Mouse (Mus musculus) hindbrain, embryonic 11.5 days (tissue): Measurements from ENCODE around the gene Spred2. TPM values are rescaled to one million over a fixed set of nuclear protein-coding genes. Genes with fewer than 3 reads are reported as not detected.

Experiments
- ATAC-seq: fragments of 200-750 bp; cut with Nextera tagmentation; 2 replicates; pipeline ENCODE4 v1.8.0; 2017; ENCODE audit warnings: mild to moderate bottlenecking, moderate TSS enrichment, moderate library complexity; ENCODE audit not compliant: low FRiP score
- DNase-seq: peaks from one replicate; pipeline ENCODE4 v3.0.0-alpha.2; 2015; ENCODE audit warnings: low spot score
- H3K27ac ChIP-seq: fragments of 300-500 bp; sonication (generic); 2 replicates; pipeline ENCODE4 v1.5.1; 2014; ENCODE audit warnings: mild to moderate bottlenecking, low read depth, low read length
- H3K27me3 ChIP-seq: fragments of 300-500 bp; sonication (generic); 2 replicates; pipeline ENCODE4 v1.6.1; 2014; ENCODE audit warnings: mild to moderate bottlenecking, low read length, moderate library complexity, mixed read lengths; ENCODE audit not compliant: control insufficient read depth, insufficient read depth
- H3K36me3 ChIP-seq: fragments of 300-500 bp; sonication (generic); 2 replicates; pipeline ENCODE4 v1.6.1; 2014; ENCODE audit warnings: mild to moderate bottlenecking, low read length, moderate library complexity, mixed read lengths; ENCODE audit not compliant: control insufficient read depth, insufficient read depth
- H3K4me1 ChIP-seq: fragments of 300-500 bp; sonication (generic); replicated peaks from 2 replicates; pipeline ENCODE4 v1.6.1; 2014; ENCODE audit warnings: low read length, mixed read lengths; ENCODE audit not compliant: control insufficient read depth, insufficient read depth
- H3K4me2 ChIP-seq: fragments of 300-500 bp; sonication (generic); replicated peaks from 2 replicates; pipeline ENCODE4 v1.6.1; 2014; ENCODE audit warnings: mild to moderate bottlenecking, low read depth, low read length
- H3K4me3 ChIP-seq: fragments of 300-500 bp; sonication (generic); 2 replicates; pipeline ENCODE4 v1.5.1; 2014; ENCODE audit warnings: low read depth, low read length
- H3K9ac ChIP-seq: fragments of 300-500 bp; sonication (generic); 2 replicates; pipeline ENCODE4 v1.6.1; 2014; ENCODE audit warnings: low read depth, low read length
- H3K9me3 ChIP-seq: fragments of 300-500 bp; sonication (generic); 2 replicates; pipeline ENCODE4 v1.6.1; 2016; ENCODE audit warnings: low read length; ENCODE audit not compliant: control insufficient read depth
- WGBS: fragments of 180-500 bp; shearing (Covaris S2); extraction: QIAGEN DNeasy Blood & Tissue Kit; methylation state at CpG from one replicate; pipeline ENCODE4 v1.1.7; 2014; 5-methylcytosine and 5-hydroxymethylcytosine counted together
- polyA plus RNA-seq: library from polyadenylated mRNA; unstranded; fragments of >200 nt; fragmentation: Nextera tagmentation; extraction: Ambion mirVana; gene quantifications from 2 replicates; pipeline ENCODE4 v1.2.1, GENCODE M21; 2014

The Spred2 gene
- polyA plus RNA-seq, 1 experiment from 2014 or later: 6.2 TPM

DNA sequence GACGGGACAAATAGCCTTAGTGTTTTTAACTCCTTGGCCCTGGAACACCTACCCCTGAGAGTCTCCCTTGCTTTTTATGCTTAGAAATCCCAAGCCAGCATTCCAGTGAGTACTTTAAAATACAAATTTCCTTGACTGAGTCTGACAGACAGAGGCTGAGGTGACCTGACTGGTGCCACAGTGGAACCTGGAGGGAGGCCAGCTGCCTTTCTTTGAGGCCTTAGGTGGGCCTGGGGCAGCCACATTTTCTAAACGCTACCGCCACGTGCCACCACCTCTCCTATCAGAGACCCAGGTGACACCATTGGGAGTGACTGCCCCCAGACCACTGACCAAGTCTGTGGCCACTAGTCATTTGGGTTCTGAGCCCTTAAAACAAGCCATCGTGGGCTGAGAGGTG, 40.2 kb downstream of the Spred2 start:
- H3K9ac ChIP-seq: no peak overlapping the region
- H3K36me3 ChIP-seq: no peaks in the 10 kb centered on the region
- no peak overlapping the region for H3K27ac ChIP-seq
- H3K9me3 ChIP-seq: no peaks in the 10 kb centered on the region
- H3K4me3 ChIP-seq: no peak overlapping the region
- no peak overlapping the region for H3K4me2 ChIP-seq
- no peak for DNase-seq
- no peaks in the 10 kb centered on the region for H3K27me3 ChIP-seq
- no peaks in the 10 kb centered on the region for H3K4me1 ChIP-seq
- WGBS: 89% methylated on average over 5 of the region's 5 CpGs
- no peak for ATAC-seq

GRCm38 (mm10) chr11:19965037-19965611, 40.9 kb downstream of the Spred2 start:
- Histone ChIP-seq H3K9me3 (no peaks in the 10 kb centered on the region), H3K27ac (no peak overlapping the region), H3K27me3 (no peaks in the 10 kb centered on the region), H3K4me1 (no peaks in the 10 kb centered on the region), H3K9ac (no peak overlapping the region), H3K4me2 (no peak overlapping the region), H3K4me3 (no peak overlapping the region), H3K36me3 (no peaks in the 10 kb centered on the region)
- ATAC-seq (no peak), DNase-seq (no peak)
- WGBS: 70% methylated on average over 16 of the region's 16 CpGs

- Histone ChIP-seq H3K4me1 (no peaks in the 10 kb centered on the region), H3K4me2 (no peak overlapping the region), H3K4me3 (no peak overlapping the region), H3K27me3 (no peaks in the 10 kb centered on the region), H3K27ac (no peak overlapping the region), H3K36me3 (no peaks in the 10 kb centered on the region), H3K9me3 (no peaks in the 10 kb centered on the region), H3K9ac (no peak overlapping the region)
- 87% methylated on average over 4 of the region's 4 CpGs for WGBS
- ATAC-seq (no peak), DNase-seq (no peak)
Observed at GRCm38 (mm10) chr11:19965664-19966063, 41.5 kb downstream of the Spred2 start.

- Histone ChIP-seq H3K36me3 (no peaks in the 10 kb centered on the region), H3K9me3 (no peaks in the 10 kb centered on the region), H3K4me2 (no peak overlapping the region), H3K4me3 (no peak overlapping the region), H3K9ac (no peak overlapping the region), H3K4me1 (no peaks in the 10 kb centered on the region), H3K27ac (no peak overlapping the region), H3K27me3 (no peaks in the 10 kb centered on the region)
- WGBS: 81% methylated on average over 2 of the region's 2 CpGs
- no peak for ATAC-seq
- no peak for DNase-seq
Observed at GRCm38 (mm10) chr11:19966294-19966693, 42.1 kb downstream of the Spred2 start.

GRCm38 (mm10) chr11:19969584-19969983, 45.4 kb downstream of the Spred2 start:
- Histone ChIP-seq H3K27me3 (no peaks in the 10 kb centered on the region), H3K9me3 (no peaks in the 10 kb centered on the region), H3K36me3 (no peaks in the 10 kb centered on the region), H3K4me3 (no peak overlapping the region), H3K9ac (no peak overlapping the region), H3K4me1 (no peaks in the 10 kb centered on the region), H3K4me2 (no peak overlapping the region), H3K27ac (no peak overlapping the region)
- no peak for ATAC-seq
- DNase-seq: no peak
- WGBS: 73% methylated on average over 5 of the region's 5 CpGs

DNA sequence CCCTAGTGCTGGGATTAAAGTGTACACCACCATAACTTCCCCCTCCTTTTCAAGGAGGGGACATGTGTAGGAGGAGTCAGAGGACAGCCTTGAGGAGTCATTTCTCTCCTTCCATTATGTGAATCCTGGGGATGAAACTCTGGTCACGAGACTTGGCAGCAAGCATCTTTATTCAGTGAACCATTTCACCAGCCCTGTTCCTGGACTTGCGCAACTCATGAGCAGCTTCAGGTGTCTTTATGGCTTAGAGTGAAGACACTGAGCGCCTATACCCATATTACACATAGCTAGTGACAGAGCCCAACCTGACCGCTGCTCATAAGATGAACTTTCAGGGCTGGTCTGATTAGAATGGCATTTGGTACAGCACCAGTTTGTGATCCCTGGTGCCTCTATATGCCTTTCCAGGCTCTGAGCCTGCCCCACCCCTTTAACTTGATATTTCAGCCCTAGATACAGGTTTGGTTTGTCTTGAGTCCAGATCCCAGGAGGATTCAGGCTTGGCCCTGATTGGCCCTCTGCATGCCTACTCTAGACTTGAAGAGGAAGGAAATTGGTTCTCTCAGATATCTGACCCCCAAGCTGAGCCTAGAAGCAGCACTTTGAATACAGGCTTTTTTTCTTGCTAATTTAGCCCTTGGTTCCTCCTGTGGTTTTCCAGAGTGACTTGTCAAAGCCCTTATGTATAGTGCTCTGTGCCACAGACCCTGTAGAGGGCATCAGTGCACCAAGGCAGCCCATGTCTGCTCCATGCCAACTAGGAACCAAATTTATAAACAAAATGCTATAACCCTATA, 48.0 kb downstream of the Spred2 start:
- WGBS: 89% methylated on average over 4 of the region's 4 CpGs
- Histone ChIP-seq H3K27ac (no peak overlapping the region), H3K9me3 (no peaks in the 10 kb centered on the region), H3K36me3 (no peaks in the 10 kb centered on the region), H3K27me3 (no peaks in the 10 kb centered on the region), H3K4me2 (no peak overlapping the region), H3K4me1 (no peaks in the 10 kb centered on the region), H3K9ac (no peak overlapping the region), H3K4me3 (no peak overlapping the region)
- ATAC-seq: no peak
- no peak for DNase-seq

DNA sequence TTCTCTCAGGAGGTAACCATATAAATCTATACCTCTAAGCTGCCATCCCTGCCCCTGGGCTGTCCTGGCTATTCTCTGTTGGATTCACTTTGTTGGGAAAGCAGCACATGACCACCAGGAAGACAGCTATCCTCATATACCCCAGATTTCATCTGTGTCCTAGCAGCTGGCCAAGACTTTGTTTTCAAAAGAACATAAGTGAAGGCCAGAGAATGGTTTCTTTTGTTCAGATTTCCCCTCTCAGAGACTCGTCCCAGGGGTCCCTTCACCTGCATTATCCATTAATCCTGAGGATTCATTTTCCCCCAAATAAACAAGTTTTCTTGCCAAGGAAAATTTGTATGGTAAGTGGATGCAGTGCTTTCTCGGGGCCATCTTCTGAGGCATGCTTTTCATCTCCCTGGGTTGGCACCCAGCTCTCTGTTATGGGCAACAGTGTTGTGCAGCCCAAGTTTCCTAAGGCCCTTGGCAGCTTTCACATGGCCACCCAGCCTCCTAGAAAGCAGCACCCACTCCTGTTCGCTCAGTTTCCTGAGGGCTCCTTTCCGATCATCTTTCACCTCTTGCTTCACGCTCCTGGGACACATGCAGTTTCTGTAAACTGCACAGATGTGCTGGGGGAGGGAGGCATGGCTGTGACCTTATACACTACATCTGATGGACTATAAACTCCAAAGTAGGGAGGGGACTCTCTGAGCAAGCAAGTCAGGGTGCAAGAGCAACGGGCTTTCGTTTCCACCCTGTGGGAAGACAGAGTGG, 49.0 kb downstream of the Spred2 start:
- H3K27ac ChIP-seq: no peak overlapping the region
- H3K27me3 ChIP-seq: no peaks in the 10 kb centered on the region
- no peak for ATAC-seq
- no peak overlapping the region for H3K4me3 ChIP-seq
- H3K4me2 ChIP-seq: no peak overlapping the region
- H3K9ac ChIP-seq: no peak overlapping the region
- H3K4me1 ChIP-seq: no peaks in the 10 kb centered on the region
- H3K9me3 ChIP-seq: no peaks in the 10 kb centered on the region
- 75% methylated on average over 7 of the region's 7 CpGs for WGBS
- no peak for DNase-seq
- H3K36me3 ChIP-seq: no peaks in the 10 kb centered on the region

DNA sequence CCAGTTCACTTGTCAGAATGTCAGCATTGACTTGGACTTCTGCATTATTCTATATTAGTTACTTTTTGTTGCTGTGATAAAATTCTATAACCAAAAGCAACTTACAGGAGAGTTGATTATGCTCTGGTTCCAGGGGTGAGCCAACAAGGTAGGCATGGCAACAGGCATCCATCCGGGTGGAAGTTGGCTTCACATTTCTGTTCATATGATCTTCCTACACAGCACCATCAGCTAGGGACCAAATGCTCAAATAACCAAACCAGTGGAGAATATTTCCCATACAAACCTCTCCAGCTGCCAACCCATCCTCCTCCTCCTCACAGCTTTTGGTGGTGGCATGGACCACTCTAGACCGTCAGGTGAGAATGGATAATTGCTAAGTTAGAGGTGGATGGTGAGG, 51.9 kb downstream of the Spred2 start:
- H3K4me1 ChIP-seq: no peaks in the 10 kb centered on the region
- WGBS: 95% methylated on average over 2 of the region's 2 CpGs
- no peak for ATAC-seq
- no peaks in the 10 kb centered on the region for H3K9me3 ChIP-seq
- no peak overlapping the region for H3K27ac ChIP-seq
- H3K9ac ChIP-seq: no peak overlapping the region
- H3K4me2 ChIP-seq: no peak overlapping the region
- H3K4me3 ChIP-seq: no peak overlapping the region
- DNase-seq: no peak
- H3K36me3 ChIP-seq: no peaks in the 10 kb centered on the region
- no peaks in the 10 kb centered on the region for H3K27me3 ChIP-seq
